Mouse (Mus musculus) bone marrow macrophage, adult 2 months (primary cell): Measurements from ENCODE around the gene Kif13a.

Experiments used
- CTCF ChIP-seq: IDR thresholded peaks from 2 replicates; pipeline ENCODE4 v1.5.1; 2012; ENCODE audit warnings: low read depth, mild to moderate bottlenecking, low read length, moderate library complexity
- POLR2A ChIP-seq: IDR thresholded peaks from 2 replicates; pipeline ENCODE4 v1.6.1; 2012; ENCODE audit warnings: mild to moderate bottlenecking, low read depth, low read length, borderline replicate concordance

- TF ChIP-seq POLR2A = no peak
- TF ChIP-seq CTCF = no peak
Observed at GRCm38 (mm10) chr13:46928961-46929691, 541 bp downstream of the Kif13a start.
